Mouse (Mus musculus): Measurements from ENCODE around the gene Tbx4. TPM values are rescaled to one million over a fixed set of nuclear protein-coding genes. Genes with fewer than 3 reads are reported as not detected.

Gene Tbx4
- polyA plus RNA-seq, 1 experiment: 0.42 TPM

GRCm38 (mm10) chr11:85891010-85891691, 4.9 kb downstream of the Tbx4 start:
- TF ChIP-seq CTCF (IDR thresholded peaks at IDR 0.05; ENCODE audit: borderline replicate concordance, extremely low read depth, insufficient read depth, insufficient read length): no peak
- TF ChIP-seq POLR2A (IDR thresholded peaks at IDR 0.05; ENCODE audit: borderline replicate concordance, extremely low read depth, insufficient read depth, insufficient read length, poor library complexity, severe bottlenecking): no peak
- DNase-seq (ENCODE audit: low read depth): peak; percentile 3

DNA sequence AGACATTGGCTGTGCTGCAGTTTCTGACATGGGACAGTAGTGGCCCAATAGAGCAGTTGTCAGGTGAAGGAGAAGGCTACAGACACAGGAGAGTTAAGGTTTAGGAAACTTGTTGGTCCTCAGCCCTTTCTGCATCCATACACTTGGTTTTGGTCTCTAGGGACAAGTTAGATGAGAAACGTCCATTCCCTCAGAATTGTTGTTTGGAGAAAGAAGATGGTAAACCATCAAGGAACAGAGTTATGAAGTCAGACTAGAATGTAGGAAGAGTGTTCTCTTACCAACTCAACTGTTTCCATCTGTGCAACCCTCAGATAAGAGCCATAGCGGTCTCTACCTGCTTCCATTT, 5.4 kb downstream of the Tbx4 start:
- TF ChIP-seq POLR2A (IDR thresholded peaks at IDR 0.05; ENCODE audit: borderline replicate concordance, extremely low read depth, insufficient read depth, insufficient read length, poor library complexity, severe bottlenecking) (no peak), CTCF (IDR thresholded peaks at IDR 0.05; ENCODE audit: borderline replicate concordance, extremely low read depth, insufficient read depth, insufficient read length) (no peak)

DNA sequence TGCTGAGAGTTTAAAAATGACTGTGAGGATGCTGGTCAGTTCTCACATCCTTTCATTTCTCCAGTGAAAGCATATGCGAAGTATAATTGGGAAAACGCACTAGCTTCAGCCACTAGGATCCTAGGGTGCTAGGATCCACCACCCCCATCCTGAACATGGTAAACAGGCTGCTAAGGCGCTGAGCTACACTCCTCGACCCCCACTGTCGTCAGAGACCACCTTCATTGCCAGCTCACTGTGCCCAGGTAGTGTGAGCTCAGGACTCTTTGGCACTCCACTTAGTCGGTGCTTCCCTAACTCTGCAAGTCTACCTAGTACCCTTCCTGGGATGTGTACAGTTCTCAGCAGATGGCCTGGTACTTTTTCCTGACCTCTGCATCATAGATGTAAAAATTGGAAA, 6.5 kb downstream of the Tbx4 start:
- TF ChIP-seq POLR2A (IDR thresholded peaks at IDR 0.05; ENCODE audit: borderline replicate concordance, extremely low read depth, insufficient read depth, insufficient read length, poor library complexity, severe bottlenecking): no peak
- no peak for TF ChIP-seq CTCF (IDR thresholded peaks at IDR 0.05; ENCODE audit: borderline replicate concordance, extremely low read depth, insufficient read depth, insufficient read length)

More for the DNA sequence above, 5.4 kb downstream of the Tbx4 start:
- peak; percentile 17 for DNase-seq (ENCODE audit: low read depth)

GRCm38 (mm10) chr11:85893400-85894135, 7.3 kb downstream of the Tbx4 start:
- no peak for TF ChIP-seq CTCF (IDR thresholded peaks at IDR 0.05; ENCODE audit: borderline replicate concordance, extremely low read depth, insufficient read depth, insufficient read length)
- no peak for TF ChIP-seq POLR2A (IDR thresholded peaks at IDR 0.05; ENCODE audit: borderline replicate concordance, extremely low read depth, insufficient read depth, insufficient read length, poor library complexity, severe bottlenecking)
- DNase-seq (ENCODE audit: low read depth): peak; percentile 20

More for the DNA sequence above, 6.5 kb downstream of the Tbx4 start:
- DNase-seq (ENCODE audit: low read depth): peak; percentile 3

DNA sequence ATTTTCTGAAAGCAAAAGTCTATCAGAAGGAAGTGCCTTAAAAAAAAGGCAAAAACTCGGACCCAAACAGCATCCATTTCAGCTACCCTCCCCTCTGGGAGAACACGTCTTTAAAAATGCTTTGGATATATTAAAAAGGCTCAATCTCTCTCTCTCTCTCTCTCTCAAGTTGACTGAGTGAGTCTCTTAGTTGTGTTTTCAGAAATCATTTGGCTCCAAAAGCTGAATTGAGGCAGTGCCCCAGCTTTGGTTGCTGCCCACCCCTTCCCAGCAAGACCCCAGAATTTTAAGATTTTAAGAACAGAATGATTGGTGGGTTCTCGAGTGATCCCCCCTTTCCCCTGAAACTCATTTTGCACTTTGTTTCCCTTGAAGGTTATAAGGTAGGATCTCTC, 7.9 kb downstream of the Tbx4 start:
- no peak for TF ChIP-seq POLR2A (IDR thresholded peaks at IDR 0.05; ENCODE audit: borderline replicate concordance, extremely low read depth, insufficient read depth, insufficient read length, poor library complexity, severe bottlenecking)
- TF ChIP-seq CTCF (IDR thresholded peaks at IDR 0.05; ENCODE audit: borderline replicate concordance, extremely low read depth, insufficient read depth, insufficient read length): no peak
- DNase-seq (ENCODE audit: low read depth): peak; percentile 2

DNA sequence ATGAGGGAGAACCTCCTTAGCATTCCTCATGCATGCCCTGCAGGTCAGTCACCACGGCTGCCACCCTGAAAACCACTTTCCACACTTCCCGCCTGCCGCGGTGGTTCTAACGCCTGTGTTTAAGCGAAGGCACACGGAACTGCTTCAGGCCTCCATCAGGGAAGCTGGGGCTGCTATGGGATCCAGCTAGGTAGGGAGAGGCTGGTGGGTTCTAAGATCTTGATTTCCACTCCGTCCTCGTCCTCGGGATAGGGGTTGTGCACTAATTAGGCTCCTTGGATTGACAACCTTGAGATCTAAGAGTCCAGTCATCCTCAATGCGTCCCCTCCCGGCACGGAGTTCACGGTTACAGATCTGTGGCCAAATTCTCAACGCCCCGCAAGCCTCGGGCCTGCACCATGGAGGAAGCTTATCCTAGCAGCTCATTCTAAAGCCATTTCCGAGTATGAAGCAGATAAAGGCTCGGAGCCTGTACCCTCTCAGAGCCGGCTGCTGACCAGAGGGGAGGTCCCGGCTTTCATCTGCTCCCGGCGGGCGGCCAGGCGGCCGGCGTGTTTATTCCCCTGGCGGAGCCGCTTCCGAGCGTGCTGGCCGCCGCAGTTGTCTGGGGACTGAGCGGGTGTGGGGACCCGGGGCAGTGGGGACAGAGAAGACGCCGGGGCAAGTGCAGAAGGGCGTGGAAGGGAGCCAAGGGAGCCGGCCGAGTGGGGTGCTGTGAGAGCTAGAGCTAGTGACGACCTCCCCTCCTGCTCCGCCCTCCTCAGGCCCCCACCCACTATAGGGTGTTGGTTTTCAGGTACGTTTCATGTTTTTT, 8.7 kb downstream of the Tbx4 start:
- TF ChIP-seq CTCF (IDR thresholded peaks at IDR 0.05; ENCODE audit: borderline replicate concordance, extremely low read depth, insufficient read depth, insufficient read length) (no peak), POLR2A (IDR thresholded peaks at IDR 0.05; ENCODE audit: borderline replicate concordance, extremely low read depth, insufficient read depth, insufficient read length, poor library complexity, severe bottlenecking) (no peak)
- peak; percentile 37 for DNase-seq (ENCODE audit: low read depth)

DNA sequence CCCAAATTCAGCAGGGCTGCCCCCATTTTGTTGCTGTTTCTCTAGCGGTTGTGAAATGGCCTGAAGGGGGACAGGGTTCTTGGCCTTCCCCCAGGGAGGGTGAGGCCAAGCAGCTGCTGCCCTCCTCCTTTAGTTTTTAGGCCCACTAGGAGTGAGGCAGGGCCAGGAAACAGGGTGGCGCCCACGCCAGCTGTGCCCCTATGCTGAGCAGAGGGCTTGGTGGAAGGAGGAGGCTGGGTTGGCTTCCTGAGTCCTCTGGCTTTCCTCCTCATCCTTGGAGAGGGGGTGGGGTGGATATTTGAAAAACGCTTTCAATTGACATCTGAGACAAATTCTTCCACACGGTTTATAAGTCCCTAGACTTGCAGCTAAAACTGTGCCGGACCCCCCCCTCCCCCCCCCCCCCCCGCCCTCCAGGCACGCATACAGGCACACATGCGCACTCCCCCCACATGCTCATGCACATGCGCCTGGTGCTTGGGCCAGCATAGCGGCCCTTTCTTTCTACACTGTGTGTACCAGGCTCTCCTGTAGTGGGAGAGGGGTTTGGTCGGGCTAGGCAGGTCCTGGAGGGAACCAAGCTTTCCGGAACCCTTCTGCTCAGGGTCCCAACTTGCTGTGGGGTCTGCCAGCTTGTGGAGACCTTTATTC, 10.2 kb downstream of the Tbx4 start:
- DNase-seq (ENCODE audit: low read depth): no peak
- TF ChIP-seq CTCF (IDR thresholded peaks at IDR 0.05; ENCODE audit: borderline replicate concordance, extremely low read depth, insufficient read depth, insufficient read length) (no peak), POLR2A (IDR thresholded peaks at IDR 0.05; ENCODE audit: borderline replicate concordance, extremely low read depth, insufficient read depth, insufficient read length, poor library complexity, severe bottlenecking) (no peak)

- peak; percentile 7 for DNase-seq (ENCODE audit: low read depth)
- TF ChIP-seq POLR2A (IDR thresholded peaks at IDR 0.05; ENCODE audit: borderline replicate concordance, extremely low read depth, insufficient read depth, insufficient read length, poor library complexity, severe bottlenecking): no peak
- TF ChIP-seq CTCF (IDR thresholded peaks at IDR 0.05; ENCODE audit: borderline replicate concordance, extremely low read depth, insufficient read depth, insufficient read length): no peak
Measured at GRCm38 (mm10) chr11:85900291-85900690, 14.1 kb downstream of the Tbx4 start.

- TF ChIP-seq POLR2A (IDR thresholded peaks at IDR 0.05; ENCODE audit: borderline replicate concordance, extremely low read depth, insufficient read depth, insufficient read length, poor library complexity, severe bottlenecking): no peak
- TF ChIP-seq CTCF (IDR thresholded peaks at IDR 0.05; ENCODE audit: borderline replicate concordance, extremely low read depth, insufficient read depth, insufficient read length): no peak
- DNase-seq (ENCODE audit: low read depth): no peak
Measured at GRCm38 (mm10) chr11:85909514-85909913, 23.3 kb downstream of the Tbx4 start.

- no peak for DNase-seq (ENCODE audit: low read depth)
- TF ChIP-seq POLR2A (IDR thresholded peaks at IDR 0.05; ENCODE audit: borderline replicate concordance, extremely low read depth, insufficient read depth, insufficient read length, poor library complexity, severe bottlenecking) (no peak), CTCF (IDR thresholded peaks at IDR 0.05; ENCODE audit: borderline replicate concordance, extremely low read depth, insufficient read depth, insufficient read length) (no peak)
Measured at GRCm38 (mm10) chr11:85910133-85910532, 23.9 kb downstream of the Tbx4 start.

- DNase-seq (ENCODE audit: low read depth): no peak
- TF ChIP-seq POLR2A (IDR thresholded peaks at IDR 0.05; ENCODE audit: borderline replicate concordance, extremely low read depth, insufficient read depth, insufficient read length, poor library complexity, severe bottlenecking): no peak
- no peak for TF ChIP-seq CTCF (IDR thresholded peaks at IDR 0.05; ENCODE audit: borderline replicate concordance, extremely low read depth, insufficient read depth, insufficient read length)
Measured at GRCm38 (mm10) chr11:85913506-85913905, 27.3 kb downstream of the Tbx4 start.

Measured in brain, embryonic 14.5 days (tissue).